Mouse (Mus musculus) hindbrain, embryonic 11.5 days (tissue): ENCODE measurements around the gene Psmb2. TPM values are rescaled to one million over a fixed set of nuclear protein-coding genes. Genes with fewer than 3 reads are reported as not detected.

Source experiments
- ATAC-seq: fragments of 200-750 bp; cut with Nextera tagmentation; 2 replicates; pipeline ENCODE4 v1.8.0; 2017; ENCODE audit warnings: mild to moderate bottlenecking, moderate TSS enrichment, moderate library complexity; ENCODE audit not compliant: low FRiP score
- DNase-seq: peaks from one replicate; pipeline ENCODE4 v3.0.0-alpha.2; 2015; ENCODE audit warnings: low spot score
- H3K27ac ChIP-seq: fragments of 300-500 bp; sonication (generic); 2 replicates; pipeline ENCODE4 v1.5.1; 2014; ENCODE audit warnings: mild to moderate bottlenecking, low read depth, low read length
- H3K27me3 ChIP-seq: fragments of 300-500 bp; sonication (generic); 2 replicates; pipeline ENCODE4 v1.6.1; 2014; ENCODE audit warnings: mild to moderate bottlenecking, low read length, moderate library complexity, mixed read lengths; ENCODE audit not compliant: control insufficient read depth, insufficient read depth
- H3K36me3 ChIP-seq: fragments of 300-500 bp; sonication (generic); 2 replicates; pipeline ENCODE4 v1.6.1; 2014; ENCODE audit warnings: mild to moderate bottlenecking, low read length, moderate library complexity, mixed read lengths; ENCODE audit not compliant: control insufficient read depth, insufficient read depth
- H3K4me1 ChIP-seq: fragments of 300-500 bp; sonication (generic); replicated peaks from 2 replicates; pipeline ENCODE4 v1.6.1; 2014; ENCODE audit warnings: low read length, mixed read lengths; ENCODE audit not compliant: control insufficient read depth, insufficient read depth
- H3K4me2 ChIP-seq: fragments of 300-500 bp; sonication (generic); replicated peaks from 2 replicates; pipeline ENCODE4 v1.6.1; 2014; ENCODE audit warnings: mild to moderate bottlenecking, low read depth, low read length
- H3K4me3 ChIP-seq: fragments of 300-500 bp; sonication (generic); 2 replicates; pipeline ENCODE4 v1.5.1; 2014; ENCODE audit warnings: low read depth, low read length
- H3K9ac ChIP-seq: fragments of 300-500 bp; sonication (generic); 2 replicates; pipeline ENCODE4 v1.6.1; 2014; ENCODE audit warnings: low read depth, low read length
- H3K9me3 ChIP-seq: fragments of 300-500 bp; sonication (generic); 2 replicates; pipeline ENCODE4 v1.6.1; 2016; ENCODE audit warnings: low read length; ENCODE audit not compliant: control insufficient read depth
- WGBS: fragments of 180-500 bp; shearing (Covaris S2); extraction: QIAGEN DNeasy Blood & Tissue Kit; methylation state at CpG from one replicate; pipeline ENCODE4 v1.1.7; 2014; 5-methylcytosine and 5-hydroxymethylcytosine counted together
- polyA plus RNA-seq: library from polyadenylated mRNA; unstranded; fragments of >200 nt; fragmentation: Nextera tagmentation; extraction: Ambion mirVana; gene quantifications from 2 replicates; pipeline ENCODE4 v1.2.1, GENCODE M21; 2014

Gene Psmb2
- polyA plus RNA-seq, 1 experiment from 2014 or later: 517 TPM

- no peak for ATAC-seq
- 4% methylated on average over 12 of the region's 13 CpGs for WGBS
- H3K4me3 ChIP-seq: peak overlapping the region; percentile 66
- no peaks in the 10 kb centered on the region for H3K36me3 ChIP-seq
- no peaks in the 10 kb centered on the region for H3K27me3 ChIP-seq
- peak overlapping the region; percentile 94 for H3K4me2 ChIP-seq
- H3K9me3 ChIP-seq: no peaks in the 10 kb centered on the region
- H3K9ac ChIP-seq: peak overlapping the region; percentile 61
- no peak for DNase-seq
- H3K27ac ChIP-seq: peak overlapping the region; percentile 94; the same call in 1 of the 2 replicates
- H3K4me1 ChIP-seq: peaks cover 9% of the 10 kb centered on the region; the same call in 1 of the 2 replicates
Measured at GRCm38 (mm10) chr4:126752024-126752607, 74.7 kb downstream of the Psmb2 start.

DNA sequence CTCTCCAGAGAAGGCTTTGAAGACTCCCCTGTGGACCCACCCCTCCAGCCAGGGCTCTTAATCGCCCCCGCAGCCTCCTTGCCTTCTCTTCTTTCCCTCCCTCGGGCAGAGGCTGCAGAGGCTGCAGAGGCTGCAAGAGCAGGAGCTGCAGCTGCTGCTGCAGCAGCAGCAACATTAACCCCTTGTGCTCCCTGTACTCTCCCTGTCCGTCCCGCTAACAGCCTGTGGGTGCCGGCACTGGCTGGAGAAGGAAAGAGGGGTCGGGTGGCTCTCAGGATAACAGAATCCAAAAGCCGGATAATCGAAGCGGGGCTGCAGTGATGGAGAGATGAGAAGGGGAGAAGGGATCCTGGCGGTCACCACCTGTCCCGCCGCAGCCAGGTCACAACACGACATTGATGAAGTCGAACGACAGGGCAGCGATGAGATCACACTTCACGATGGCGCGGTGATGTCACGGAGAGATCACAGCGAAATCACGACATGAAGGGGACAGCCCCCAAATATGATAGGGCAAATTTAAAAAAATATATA is 75.2 kb downstream of the Psmb2 start:
- peak overlapping the region; percentile 94 for H3K27ac ChIP-seq
- no peaks in the 10 kb centered on the region for H3K9me3 ChIP-seq
- DNase-seq (peak; percentile 72), ATAC-seq (peak; percentile 12)
- no peaks in the 10 kb centered on the region for H3K27me3 ChIP-seq
- peak overlapping the region; percentile 61 for H3K9ac ChIP-seq
- under 1% methylated on average over 23 of the region's 23 CpGs for WGBS
- peaks cover 9% of the 10 kb centered on the region; the same call in 1 of the 2 replicates for H3K4me1 ChIP-seq
- H3K36me3 ChIP-seq: no peaks in the 10 kb centered on the region
- peak overlapping the region; percentile 66 for H3K4me3 ChIP-seq
- peak overlapping the region; percentile 94 for H3K4me2 ChIP-seq

DNA sequence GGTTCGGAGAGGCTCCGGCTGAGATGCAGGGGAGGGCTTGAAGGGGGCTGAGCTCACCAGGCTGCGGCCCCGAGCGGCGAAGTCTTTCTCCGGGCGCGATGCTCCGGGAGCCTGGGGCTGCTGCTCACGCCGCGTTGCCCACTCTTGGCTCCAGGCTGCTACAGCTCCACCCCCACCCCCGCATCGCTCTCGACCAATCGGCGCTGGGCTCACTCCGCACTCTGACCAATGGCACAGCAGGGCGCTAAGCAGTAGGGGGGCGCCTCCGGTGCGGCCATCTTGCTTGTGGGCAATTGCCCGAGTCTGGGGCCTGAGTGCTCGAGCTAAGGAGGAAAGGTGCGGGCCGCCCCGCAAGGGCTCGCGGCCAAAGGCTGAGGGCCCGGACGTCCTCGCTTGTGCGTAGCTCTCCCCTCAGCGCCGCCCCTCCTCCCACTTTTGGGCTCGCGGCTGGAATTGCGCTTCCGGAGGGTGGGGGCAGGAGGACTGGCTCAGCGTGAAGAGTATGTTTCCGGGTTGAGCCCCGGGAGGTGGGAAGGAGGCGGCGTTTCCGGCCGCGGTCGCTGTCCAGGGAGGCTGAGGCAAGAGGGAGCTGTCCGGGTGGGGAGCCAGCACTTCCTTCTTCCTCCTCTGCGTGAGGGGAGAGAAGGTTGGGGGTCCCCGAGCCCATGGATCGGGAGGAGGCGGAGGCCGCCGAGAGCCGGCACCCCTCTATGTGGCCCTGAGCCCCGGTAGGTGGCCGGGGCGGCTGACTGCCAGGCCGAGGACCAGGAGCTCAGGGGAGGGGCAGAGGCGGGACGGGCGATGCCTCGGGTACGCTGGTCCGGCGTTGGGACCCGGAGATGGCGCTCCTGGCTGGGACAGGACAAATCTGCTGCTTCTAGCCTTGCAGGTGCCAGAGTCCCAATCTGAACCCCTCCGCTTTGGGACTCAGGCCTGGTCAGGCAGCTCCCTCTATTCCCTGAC is 76.1 kb downstream of the Psmb2 start, which contains the start of the genes Ncdn and AU040320:
TSS of gene Ncdn (minus strand) at position 171 of the 963 bp plus-strand sequence.
TSS of gene AU040320 (plus strand) at position 277 of the 963 bp plus-strand sequence.
- H3K4me2 ChIP-seq: peak within 1 kb of the TSS; percentile 94
- peak within 1 kb of the TSS; percentile 70 for H3K9ac ChIP-seq
- H3K27me3 ChIP-seq: no peaks in the 10 kb centered on the region
- under 1% methylated on average over 69 of the region's 71 CpGs for WGBS
- peak within 1 kb of the TSS; percentile 94 for H3K27ac ChIP-seq
- H3K9me3 ChIP-seq: no peaks in the 10 kb centered on the region
- peak within 1 kb of the TSS; percentile 66 for H3K4me3 ChIP-seq
- peak; percentile 96 for DNase-seq
- H3K36me3 ChIP-seq: no peaks in the 10 kb centered on the region
- ATAC-seq: peak; percentile 97
- H3K4me1 ChIP-seq: peaks cover 9% of the 10 kb centered on the region; the same call in 1 of the 2 replicates

DNA sequence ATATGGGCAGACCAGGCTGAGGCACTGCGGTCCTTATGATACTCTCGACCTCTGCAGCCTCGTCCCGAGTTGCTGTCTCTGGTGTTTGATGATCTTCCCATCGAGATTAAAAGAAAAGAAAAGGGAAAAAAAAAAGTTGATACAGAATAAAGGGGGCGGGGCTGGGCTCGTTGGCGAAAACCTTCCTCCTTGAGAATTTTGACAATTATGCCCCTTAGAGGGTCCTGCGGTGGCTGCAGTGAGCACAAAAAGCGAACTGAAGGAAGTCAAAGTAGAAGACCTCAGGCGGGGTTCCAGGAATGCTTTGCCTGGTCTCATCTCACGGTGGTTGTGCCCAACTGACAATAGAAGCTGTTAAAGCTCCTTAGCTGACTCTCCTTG is 76.8 kb downstream of the Psmb2 start:
- Histone ChIP-seq H3K27ac (peak overlapping the region; percentile 94), H3K27me3 (no peaks in the 10 kb centered on the region), H3K4me1 (peaks cover 9% of the 10 kb centered on the region; the same call in 1 of the 2 replicates), H3K9ac (peak overlapping the region; percentile 70), H3K9me3 (no peaks in the 10 kb centered on the region), H3K4me3 (peak overlapping the region; percentile 66), H3K36me3 (no peaks in the 10 kb centered on the region), H3K4me2 (peak overlapping the region; percentile 94)
- no peak for DNase-seq
- ATAC-seq: no peak
- under 1% methylated on average over 12 of the region's 12 CpGs for WGBS

GRCm38 (mm10) chr4:126754736-126755374 is 77.4 kb downstream of the Psmb2 start:
- H3K4me2 ChIP-seq: peak overlapping the region; percentile 94; the same call in 1 of the 2 replicates
- H3K27ac ChIP-seq: no peak overlapping the region
- 62% methylated on average over 12 of the region's 12 CpGs for WGBS
- H3K4me3 ChIP-seq: peak overlapping the region; percentile 66
- DNase-seq (no peak), ATAC-seq (no peak)
- H3K36me3 ChIP-seq: no peaks in the 10 kb centered on the region
- peaks cover 9% of the 10 kb centered on the region; the same call in 1 of the 2 replicates for H3K4me1 ChIP-seq
- H3K9ac ChIP-seq: no peak overlapping the region
- H3K27me3 ChIP-seq: no peaks in the 10 kb centered on the region
- H3K9me3 ChIP-seq: no peaks in the 10 kb centered on the region

DNA sequence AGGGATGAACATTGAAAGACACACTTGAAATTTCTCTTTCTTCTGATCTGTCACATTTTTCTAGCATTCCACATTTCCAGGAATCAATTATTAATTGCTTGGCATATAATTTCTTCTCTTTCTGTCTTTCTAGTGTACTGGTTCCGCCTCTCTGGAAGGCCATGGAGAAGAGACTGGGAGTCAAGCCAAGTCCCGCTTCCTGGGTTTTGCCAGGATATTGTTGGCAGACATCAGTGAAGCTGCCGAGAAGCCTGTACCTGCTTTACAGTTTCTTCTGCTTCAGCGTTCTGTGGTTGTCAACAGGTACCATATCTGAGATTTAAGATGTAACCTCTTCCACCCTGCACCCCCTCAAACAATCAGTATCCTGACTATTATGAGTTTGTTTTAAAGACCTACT is 79.3 kb downstream of the Psmb2 start:
- WGBS: 92% methylated on average over 4 of the region's 4 CpGs
- no peak for DNase-seq

DNA sequence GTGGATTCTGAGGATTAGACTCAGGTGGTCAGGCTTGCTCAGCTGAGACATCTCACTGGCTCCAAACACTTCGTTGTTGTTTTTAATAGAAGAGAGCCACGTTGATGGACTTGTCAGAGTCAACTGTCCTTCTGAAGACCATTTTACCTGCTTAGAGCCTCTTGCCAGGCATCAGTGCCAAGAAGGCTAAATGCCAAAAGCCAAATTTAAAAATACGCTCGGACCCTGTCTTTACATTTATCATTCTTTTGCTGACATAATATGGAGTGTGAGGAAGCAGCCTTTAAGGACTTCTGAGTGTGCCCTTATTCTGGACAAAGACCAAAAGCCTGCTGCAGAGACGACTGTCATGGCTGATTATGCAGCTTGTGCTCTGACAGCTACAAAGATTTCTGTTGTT is 80.9 kb downstream of the Psmb2 start:
- 0 out of 2 replicates have a peak, but pooled peaks cover 3% of the 10 kb centered on the region for H3K4me1 ChIP-seq
- no peak overlapping the region for H3K4me3 ChIP-seq
- no peak for DNase-seq
- WGBS: 88% methylated on average over 5 of the region's 5 CpGs
- H3K9ac ChIP-seq: no peak overlapping the region
- no peak overlapping the region for H3K27ac ChIP-seq
- no peaks in the 10 kb centered on the region for H3K9me3 ChIP-seq
- ATAC-seq: no peak
- H3K27me3 ChIP-seq: no peaks in the 10 kb centered on the region
- no peaks in the 10 kb centered on the region for H3K36me3 ChIP-seq
- no peak overlapping the region for H3K4me2 ChIP-seq

More for the DNA sequence above, 79.3 kb downstream of the Psmb2 start:
- Histone ChIP-seq H3K9ac (no peak overlapping the region), H3K27me3 (no peaks in the 10 kb centered on the region), H3K36me3 (no peaks in the 10 kb centered on the region), H3K9me3 (no peaks in the 10 kb centered on the region), H3K27ac (no peak overlapping the region), H3K4me1 (peaks cover 6% of the 10 kb centered on the region; the same call in 1 of the 2 replicates), H3K4me3 (no peak overlapping the region), H3K4me2 (no peak overlapping the region)
- no peak for ATAC-seq
